Mouse (Mus musculus): ENCODE results near the gene Shank2. TPM values are rescaled to one million over a fixed set of nuclear protein-coding genes. Genes with fewer than 3 reads are reported as not detected.

Shank2 gene
- total RNA-seq, 2 experiments from 2014 or later = 133 to 146 TPM

DNA sequence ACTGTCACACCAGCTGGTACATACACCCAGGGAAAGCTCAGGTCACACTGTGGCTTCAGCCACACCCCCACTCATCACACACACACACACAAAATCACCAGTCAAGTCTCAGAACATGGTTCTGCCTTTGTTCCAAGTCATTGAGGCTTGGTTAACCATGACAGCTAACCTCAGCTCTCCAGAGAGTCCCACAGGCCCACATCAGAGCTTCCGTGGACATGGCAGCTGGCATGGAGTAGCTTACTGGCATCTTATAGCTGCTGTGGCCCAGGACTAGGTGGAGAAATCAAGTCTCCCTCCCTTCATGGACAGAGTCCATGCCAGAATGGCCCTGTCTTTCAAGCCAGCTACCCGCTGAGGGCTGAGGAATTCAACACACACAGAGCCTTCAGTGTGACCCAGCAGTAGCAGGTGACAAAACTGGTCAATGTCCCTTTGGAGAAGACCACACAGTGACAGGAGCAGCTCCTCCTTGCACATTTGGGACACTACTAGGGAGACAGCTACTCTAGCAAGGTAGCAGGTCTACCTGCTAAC, 406.8 kb downstream of the Shank2 start:
- DNase-seq (ENCODE audit: low spot score in 2 of 2) = no peak

DNA sequence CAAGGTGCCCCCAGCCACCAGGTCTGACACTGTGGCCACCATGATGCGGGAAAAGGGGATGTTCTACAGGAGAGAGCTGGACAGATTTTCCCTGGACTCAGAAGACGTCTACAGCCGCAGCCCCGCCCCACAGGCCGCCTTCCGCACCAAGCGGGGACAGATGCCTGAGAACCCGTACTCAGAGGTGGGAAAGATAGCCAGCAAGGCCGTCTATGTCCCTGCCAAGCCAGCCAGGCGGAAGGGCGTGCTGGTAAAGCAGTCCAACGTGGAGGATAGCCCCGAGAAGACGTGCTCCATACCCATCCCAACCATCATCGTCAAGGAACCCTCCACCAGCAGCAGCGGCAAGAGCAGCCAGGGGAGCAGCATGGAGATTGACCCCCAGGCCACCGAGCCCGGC, 408.0 kb downstream of the Shank2 start:
- no peak for DNase-seq (ENCODE audit: low spot score in 2 of 2)

DNA sequence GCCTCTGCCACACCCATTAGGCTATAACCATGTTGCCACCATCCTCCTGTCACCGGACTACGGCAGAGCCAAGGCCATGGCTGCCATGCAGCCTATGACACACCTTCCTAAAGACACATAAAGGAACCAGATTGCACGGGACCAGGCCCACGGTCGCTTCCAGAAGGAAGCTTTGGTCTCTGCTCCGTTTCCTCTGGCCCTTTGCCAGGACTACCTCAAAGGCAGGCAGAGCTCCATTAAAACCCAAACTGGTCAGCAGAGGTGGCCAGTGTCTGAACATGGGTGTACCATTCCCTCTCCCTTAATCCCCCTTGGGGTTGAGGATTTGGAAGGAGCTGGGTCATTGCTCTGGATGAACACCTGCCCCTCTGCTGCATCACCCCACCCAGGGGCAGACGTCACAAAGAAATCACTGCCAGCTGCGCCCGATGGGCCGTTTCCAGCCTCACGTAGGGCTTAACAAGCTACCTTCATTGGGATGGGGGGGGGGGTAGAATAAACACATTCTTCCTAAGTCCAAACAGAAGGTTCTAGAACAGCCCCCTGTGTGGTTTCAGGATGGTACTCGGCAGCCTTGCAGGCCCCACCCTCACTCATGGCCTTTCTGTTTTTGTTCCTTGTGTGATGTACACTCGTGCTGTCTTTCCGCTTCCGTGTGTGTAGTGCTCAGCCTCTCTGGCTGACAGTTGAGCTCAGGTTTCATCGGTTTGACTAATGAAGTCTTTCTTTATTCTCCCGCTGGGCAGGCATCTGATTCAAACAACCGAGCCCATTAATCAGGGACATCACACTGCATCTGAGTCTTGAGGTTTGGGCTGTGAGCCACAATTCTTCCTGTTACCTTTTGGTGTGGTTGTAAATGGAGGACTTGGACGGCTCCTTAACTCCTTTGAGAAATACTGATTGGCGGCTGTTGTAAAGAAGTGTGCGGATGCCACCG, 410.5 kb downstream of the Shank2 start:
- DNase-seq (ENCODE audit: low spot score in 2 of 2) = no peak

DNA sequence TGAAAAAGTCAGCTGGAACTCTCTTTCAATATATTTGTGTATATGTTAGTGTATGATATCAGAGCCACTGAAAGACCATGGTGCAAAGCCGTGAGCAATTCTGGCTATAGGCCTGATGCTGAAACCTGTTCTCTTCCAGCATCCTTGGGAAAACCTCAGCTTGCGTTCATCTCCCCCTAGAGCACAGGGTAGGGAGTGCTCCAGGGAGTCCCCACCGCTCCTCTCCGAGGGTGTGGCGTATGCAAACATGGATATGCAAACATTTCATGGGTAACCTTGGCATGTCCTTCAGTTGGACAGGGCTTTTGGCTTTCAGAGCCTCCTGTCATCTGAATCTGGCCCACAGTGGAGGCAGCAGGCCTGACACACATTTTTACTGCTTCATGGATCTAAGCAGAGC, 412.9 kb downstream of the Shank2 start:
- no peak for DNase-seq (ENCODE audit: low spot score in 2 of 2)

DNA sequence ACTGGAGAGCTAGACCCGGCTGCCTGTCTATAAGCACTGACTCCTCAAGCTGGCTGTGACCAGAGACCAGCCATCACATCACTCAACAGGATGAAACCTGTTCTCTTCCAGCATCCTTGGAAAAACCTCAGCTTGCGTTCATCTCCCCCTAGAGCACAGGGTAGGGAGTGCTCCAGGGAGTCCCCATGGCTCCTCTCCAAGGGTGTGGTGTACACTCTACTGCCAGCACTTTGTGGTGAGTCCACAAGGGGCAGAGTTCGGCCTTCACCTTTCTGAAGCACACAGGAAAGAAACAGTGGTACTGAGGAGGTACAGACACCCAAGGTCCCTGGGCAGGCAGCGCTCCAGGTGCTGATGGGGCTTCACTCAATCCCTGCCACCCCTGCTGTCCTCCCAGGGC, 414.1 kb downstream of the Shank2 start:
- no peak for DNase-seq (ENCODE audit: low spot score in 2 of 2)

DNA sequence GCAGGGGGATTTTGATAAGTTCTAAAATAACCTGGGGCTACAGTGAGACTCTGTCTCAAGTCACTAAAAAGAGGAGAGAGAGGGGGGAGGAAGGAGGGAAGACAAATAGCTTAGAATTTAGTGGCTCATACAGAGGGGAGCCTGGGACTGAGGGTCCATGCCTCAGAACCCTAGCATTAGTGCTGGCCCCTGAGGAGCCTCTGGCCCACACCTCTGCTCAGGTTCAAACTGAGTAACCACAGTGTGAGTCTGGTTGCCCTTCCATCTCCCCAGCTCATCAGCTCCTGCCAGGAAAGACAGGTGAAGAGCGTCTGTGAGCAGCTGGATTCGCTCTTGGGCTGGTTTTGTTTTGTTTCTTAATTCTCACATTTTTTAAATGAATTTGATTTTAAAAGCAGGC, 415.5 kb downstream of the Shank2 start:
- no peak for DNase-seq (ENCODE audit: low spot score in 2 of 2)

DNA sequence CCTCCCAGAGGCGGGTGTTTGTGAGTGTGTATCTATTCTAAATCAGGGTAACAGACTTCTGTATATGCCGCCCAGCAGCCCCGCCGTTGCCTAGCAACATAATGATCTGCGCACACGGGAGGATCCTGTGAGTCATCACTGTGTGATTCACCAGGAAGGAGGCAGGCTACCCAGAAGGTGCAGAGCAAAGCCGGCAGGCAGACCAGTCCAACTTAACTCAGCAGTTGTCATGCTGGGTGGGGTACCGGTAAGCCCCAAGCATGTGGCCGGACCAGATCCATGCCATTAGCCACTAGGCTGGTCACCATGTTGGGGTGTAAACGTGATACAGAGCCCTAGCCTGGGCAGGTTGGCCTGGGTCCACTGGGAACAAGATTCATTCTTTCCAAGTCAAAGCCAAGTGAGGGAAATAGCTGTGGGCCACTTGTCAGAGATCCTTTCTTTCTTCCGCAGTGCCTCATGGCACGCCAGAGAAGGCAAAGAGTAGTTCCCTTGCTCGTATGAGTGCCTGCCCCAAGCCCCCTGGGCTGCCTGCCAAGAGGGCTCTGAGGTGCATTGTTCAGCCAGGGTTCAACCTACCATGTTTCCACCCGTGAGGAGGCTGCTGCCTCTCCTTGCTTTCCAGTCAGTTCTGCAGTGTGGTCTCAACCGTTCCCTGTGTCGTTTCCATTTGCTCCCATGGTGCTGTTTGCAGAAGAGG, 416.1 kb downstream of the Shank2 start:
- peak; percentile 69 to 88 for DNase-seq (ENCODE audit: low spot score in 2 of 2)

DNA sequence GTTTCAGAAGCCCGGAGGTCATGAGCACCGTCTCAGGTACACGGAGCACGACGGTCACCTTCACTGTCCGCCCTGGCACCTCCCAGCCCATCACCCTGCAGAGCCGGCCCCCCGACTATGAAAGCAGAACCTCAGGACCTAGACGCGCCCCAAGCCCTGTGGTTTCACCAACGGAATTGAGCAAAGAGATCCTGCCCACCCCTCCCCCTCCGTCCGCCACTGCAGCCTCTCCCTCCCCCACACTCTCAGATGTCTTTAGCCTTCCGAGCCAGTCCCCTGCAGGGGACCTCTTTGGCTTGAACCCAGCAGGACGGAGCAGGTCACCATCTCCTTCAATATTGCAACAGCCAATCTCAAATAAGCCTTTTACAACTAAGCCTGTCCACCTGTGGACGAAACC, 418.8 kb downstream of the Shank2 start:
- no peak for DNase-seq (ENCODE audit: low spot score in 2 of 2)

DNA sequence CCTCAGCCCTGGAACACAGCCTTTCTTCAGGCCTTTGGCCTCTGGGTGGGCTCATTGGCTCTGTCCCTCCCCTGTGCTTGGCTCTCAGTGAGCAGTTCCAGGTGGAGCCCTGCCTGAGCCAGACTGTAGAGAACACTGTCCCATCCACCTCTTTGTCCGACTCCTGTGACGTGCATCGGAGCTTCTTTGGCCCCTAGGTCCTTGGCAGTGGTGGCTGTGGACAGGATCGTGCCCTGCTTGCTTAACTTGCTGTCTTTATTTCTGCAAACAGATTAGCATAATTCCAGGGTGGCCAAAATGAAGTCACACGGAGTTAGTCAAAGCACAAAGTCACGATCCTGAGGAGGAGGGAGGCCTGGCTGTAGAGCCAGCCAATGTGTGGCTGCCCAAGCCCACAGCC, 419.8 kb downstream of the Shank2 start:
- DNase-seq (ENCODE audit: low spot score in 2 of 2) = no peak

DNA sequence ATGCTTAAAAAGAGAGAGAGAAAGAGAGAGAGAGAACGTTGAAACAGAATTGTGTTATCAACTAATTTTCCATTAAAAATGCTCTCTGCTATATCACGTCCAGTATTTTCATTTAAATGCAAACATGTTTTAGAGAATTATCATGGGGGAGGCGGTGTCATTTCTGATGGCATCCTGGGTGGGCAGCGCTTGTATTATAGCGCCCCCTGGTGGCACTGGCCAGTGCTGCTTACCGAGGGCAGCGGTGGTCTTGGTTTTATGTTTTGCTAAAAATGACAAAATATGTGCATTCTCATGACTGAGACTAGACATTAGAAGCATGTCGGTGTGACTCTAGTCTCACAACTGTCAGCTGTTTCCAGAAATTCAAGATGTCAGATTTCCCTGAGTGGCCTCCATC, 424.2 kb downstream of the Shank2 start:
- DNase-seq (ENCODE audit: low spot score in 2 of 2) = peak; percentile 68 to 81

DNA sequence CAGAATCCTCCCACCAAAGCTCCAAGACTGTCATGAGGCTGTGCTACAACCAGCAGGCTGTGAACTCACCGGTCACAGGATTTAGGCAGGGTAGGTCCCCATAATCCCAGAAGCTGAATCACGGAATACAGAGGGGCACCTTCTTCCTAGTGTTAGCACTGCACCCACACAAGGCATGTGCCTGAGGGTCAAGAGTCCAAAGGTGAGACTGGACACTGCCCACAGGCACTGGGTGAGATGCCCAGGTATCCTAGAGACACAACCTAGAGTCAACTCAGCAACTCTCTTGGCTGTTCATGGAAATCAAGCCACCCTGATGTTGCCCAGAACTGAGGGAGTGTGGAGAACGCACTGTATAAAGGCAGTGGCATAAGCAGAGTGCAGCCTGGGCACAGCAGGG, 424.9 kb downstream of the Shank2 start:
- no peak for DNase-seq (ENCODE audit: low spot score in 2 of 2)

DNA sequence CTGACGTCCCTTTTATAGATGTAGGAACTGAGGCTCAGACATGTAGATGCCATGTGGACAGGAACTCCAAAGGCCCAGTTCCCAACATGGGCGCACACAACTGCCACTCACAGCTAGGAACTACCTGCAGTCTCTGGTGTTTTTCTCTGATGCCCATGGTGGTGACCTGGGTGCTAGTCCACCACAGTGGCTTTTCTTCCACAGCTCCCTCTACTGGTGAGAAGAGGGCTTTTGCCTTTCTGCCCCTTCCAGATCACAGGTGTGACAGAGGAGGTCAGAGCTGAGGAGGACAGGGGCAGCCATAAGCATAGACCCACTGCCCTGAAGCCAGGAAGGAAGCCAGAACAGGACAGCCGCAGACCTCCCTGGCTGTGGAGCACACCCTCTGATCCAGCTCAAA, 425.7 kb downstream of the Shank2 start:
- DNase-seq (ENCODE audit: low spot score in 2 of 2) = no peak

DNA sequence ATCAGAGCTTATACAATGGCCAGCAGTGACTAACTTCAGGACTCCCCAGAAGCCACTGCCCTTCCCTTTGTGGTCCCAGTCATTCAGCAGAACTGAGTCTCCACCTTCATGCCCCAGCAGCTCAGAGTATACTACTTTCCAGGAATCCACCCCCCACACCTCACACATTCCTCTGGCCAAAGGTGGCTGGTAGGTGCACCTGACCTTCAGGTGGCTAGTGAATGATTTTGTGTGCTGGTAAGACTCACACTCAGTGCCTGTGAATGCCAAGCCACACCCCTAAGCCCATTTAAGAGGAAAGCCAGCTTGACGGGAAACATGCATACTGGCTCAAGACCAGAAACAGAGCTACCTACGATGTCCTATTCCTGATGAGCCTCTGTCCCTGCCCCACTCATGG, 431.2 kb downstream of the Shank2 start:
- DNase-seq (ENCODE audit: low spot score in 2 of 2) = no peak

DNA sequence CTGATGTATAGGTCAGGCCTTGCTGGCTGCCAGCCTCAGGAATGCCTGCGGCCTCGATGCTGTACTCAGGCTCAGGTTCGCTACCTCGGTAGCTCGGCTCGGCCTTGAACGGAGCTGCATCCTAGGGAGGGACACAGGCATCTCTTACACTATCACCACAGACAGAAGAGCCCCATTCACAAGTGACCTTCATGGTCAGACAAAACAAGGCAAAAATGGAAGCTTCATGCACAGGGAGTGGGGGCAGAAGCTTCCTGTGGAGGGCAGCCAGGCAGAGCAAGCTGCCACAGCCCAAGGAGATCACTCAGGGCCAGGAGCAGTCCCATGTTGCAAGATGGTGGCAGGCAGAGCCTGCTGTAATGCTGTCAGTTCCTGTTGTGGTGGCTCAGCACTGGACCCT, 437.1 kb downstream of the Shank2 start:
- DNase-seq (ENCODE audit: low spot score in 2 of 2) = no peak

DNA sequence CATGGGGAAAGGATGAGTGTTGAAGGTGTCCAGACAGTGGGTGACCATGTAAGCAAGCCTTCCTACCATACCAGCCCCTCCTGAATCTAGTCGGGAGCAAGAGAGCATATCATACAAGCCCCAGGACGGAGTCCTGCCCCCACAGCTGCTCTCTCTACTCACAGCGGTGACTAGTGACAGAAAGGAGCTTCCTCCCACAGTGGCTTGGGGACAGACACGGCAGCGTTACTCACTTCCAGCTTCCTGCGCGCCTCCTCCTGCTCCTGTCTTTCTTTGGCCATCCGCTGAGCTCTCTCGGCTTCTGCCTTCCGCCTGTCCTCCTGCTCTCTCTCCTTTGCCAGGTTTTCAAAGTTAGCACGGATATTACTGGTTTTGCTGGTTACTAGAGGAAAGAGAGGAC, 439.7 kb downstream of the Shank2 start:
- DNase-seq (ENCODE audit: low spot score in 2 of 2) = no peak

DNA sequence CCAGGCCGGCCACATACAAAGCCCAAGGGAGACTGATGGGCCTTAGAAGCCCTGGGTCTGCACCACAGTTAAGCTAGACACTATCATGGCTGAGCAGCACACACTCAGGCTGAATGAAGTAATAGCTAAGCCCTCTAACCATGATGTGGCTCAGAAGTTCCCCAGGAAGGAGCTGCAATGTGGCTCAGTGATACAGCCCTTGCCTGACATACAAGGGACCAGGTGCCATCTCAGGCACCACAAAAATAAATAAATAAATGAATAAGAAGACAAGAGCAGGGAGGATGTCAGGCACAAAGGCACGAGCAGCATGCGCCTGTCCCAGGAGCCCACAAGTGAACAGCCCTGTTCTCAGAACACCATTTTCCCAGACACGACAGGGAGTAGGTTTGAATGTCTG, 440.2 kb downstream of the Shank2 start:
- DNase-seq (ENCODE audit: low spot score in 2 of 2) = no peak

DNA sequence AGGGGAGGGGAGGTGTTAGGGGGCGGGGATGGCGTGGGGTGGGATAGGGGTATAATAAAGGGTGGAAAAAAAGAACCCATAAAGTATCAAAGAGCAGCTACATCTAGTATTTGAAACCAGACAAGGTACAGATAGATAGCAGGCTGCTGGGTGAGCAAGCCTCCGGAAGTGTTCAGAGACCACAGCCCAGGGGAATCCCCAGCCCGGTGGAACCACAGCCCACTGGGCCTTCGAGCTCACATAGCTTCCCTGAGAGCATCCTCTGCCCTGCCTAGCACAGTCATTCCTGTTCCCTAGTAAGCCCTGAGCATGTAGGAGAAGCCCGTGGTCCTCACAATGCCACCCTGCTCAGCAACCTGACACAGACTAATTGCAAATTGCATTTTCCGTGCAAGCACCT, 443.1 kb downstream of the Shank2 start:
- no peak for DNase-seq (ENCODE audit: low spot score in 2 of 2)

DNA sequence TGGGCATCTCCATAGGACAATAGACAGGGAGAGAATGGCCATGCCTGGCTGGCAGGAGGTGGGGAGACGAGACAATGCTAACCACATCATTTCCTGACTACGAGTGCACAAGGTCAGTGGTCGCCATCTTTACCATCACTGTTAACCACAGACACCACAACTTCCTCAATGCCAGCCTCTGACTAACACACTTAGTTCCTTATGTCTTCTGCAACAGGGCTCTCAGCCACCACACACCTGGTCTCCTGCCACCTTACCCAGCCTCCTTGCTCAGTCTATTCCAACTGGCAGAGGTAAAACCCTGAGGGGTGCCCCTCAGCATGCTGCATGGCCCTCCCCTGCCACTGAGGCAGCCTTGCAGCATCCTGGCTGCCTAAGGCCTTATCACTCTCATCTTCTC, 445.4 kb downstream of the Shank2 start:
- no peak for DNase-seq (ENCODE audit: low spot score in 2 of 2)

DNA sequence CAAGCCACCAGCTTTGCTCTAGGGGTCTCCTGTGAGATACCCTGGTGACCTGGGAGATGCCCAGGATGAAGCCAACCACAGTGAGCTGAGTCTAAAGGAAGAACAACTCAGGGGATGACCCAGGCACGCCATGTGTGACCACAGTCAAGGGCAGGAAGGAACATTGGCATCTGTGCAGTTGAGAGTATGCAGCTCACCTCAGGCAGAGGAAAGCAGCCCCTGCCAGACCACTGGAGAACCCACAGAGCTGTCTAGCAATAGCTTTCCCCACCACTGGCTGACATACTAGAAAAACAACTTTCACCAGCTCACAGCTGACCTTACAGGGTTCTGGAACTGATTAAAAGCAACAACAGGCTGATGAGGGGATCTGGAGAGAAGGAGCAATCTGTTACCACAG, 446.5 kb downstream of the Shank2 start:
- no peak for DNase-seq (ENCODE audit: low spot score in 2 of 2)

DNA sequence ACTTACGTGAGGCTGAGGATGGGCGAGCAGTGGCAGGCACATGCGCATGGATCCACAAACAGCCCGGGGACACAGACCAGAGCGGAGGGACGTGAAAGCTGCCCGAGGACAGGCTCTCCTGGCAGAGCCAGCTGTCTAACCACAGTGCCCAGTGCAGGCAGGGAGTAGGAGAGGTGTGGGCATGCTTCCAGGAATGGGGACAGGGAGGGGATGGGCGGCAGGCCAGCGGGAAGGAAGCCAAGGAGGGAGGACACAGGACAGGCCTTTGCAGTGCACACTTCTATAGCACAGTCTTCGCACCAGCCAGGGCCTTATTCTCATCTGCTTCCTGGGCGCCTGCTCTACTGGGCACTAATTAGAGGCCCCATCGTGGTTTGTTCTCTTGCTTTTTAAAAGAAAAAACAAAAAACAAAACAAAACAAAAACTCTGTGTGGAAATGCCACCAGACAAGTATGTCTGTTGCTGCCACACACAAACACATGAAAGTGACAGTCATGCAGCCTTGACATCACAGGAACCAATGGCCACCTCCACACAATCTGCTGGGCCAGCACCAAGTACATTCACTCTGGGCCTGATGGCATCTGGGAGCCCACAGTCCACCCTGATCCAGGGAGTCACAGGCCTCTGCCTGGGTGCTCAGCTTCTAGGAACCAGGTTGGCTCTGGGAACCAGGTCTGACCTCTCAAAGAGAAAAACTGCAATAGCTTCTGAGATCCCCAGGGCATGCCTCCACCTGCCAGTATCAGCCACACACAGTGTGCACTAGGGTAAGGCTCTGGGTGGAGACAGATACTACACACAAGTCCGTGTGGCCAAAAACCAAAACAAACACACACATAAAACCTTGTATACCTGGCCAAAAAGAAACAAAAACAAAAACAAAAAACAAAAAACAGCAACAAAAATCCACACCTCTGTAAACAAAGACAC, 448.2 kb downstream of the Shank2 start:
- peak; percentile 82 to 88 for DNase-seq (ENCODE audit: low spot score in 2 of 2)

DNA sequence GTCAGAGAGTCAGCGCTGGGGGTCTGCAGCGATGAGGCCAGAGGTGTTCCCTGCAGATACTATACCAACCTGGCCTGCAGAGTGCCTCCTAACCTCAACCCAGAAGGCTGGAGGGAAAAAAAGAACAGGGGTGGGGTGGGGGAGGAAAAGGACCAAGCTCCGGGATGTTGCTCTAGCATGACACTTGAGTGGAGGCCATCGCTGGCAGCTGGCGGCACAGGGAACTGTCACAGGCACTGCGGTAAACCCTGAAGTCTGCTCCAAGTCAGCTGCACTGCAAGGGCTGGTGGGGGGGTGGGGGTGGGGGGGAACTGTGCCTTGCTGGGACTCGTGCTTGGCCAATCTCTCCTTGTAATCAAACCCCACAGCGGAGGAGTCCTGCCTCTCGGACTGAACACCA, 448.9 kb downstream of the Shank2 start:
- no peak for DNase-seq (ENCODE audit: low spot score in 2 of 2)
